Mouse (Mus musculus): ENCODE data around the gene Gab2. TPM values are rescaled to one million over a fixed set of nuclear protein-coding genes. Genes with fewer than 3 reads are reported as not detected.

Gene Gab2
- polyA plus RNA-seq, 1 experiment from 2014 or later = 7.6 TPM

Other genes starting within 250 kb of the Gab2 start
- gene Nars2, start 130.1 kb upstream of the Gab2 start, polyA plus RNA-seq (2014; fragmentation: Nextera tagmentation; extraction: Ambion mirVana) = 19.2 and 25.3 TPM in 2 replicates

Data from embryonic facial prominence, embryonic 14.5 days (tissue).